12 mouse cellular contexts compared by ENCODE assay signal in the genomic region with DNA sequence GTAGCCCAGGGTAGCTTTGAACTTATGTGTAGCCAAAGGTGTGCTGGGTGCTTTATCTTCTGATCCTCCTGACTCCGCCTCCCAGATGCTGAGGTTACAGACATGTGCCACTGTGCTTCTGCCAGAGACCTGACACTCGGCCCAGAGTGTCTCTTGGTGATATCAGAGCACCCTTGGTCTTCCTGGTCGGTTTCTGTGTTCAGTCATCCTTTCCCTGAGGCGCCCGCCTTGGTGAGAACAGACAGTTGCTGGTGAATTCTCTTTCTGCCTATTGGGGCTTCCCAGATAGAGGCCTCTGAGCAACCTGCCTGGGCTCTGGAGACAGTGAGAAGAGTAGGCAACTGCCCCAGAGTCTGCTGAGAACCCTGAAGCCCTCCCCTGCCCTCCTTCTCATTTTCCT.
"Had no signal": no experiment of that assay in that cellular context is flagged by ENCODE, and none has a peak within 500 bp of the region (broad histone marks: within the 10 kb centered on the region; RNA-seq: fewer than 3 reads in every experiment).

No protein-coding gene starts in this region.

- DNase-seq: kidney, adult 11 months; kidney, adult 8-10 months; kidney, postnatal 25 days; layer of hippocampus, adult 9-11 months; liver, embryonic 13.5 days; lung, adult 2 months; lung, postnatal 14 days; lung, postnatal 4 days; retina, postnatal 1 day; right cerebral cortex, postnatal 25 days; spleen, adult 18-20 months; thymus, postnatal 36 days had no signal
